In the genomic region with DNA sequence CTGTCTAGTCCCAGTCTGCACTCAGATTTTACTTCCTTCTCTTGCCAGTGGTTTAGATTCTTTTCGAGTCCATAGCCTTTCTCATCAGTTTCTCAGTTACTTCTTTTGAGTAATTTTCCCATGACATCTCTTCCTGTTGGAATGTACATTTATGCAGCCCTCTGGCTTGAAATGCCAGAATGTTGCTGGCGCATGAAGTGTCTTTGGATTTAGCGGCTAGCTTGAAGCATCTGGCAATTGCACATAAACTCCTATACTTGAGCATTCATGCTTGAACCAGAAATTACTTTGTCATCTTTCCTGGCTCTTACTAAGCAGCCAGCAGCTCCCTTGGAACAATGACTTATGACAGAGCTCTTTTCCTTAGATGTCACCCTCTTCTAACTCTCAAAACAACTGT, we compare ENCODE assay signal across 19 mouse cellular contexts.
"Had no signal": no experiment of that assay in that cellular context is flagged by ENCODE, and none has a peak within 500 bp of the region (broad histone marks: within the 10 kb centered on the region; RNA-seq: fewer than 3 reads in every experiment).

No protein-coding gene starts in this region.

- H3K4me1 ChIP-seq: limb, embryonic 12.5 days; limb, embryonic 15.5 days; stomach, embryonic 15.5 days had no signal

- H3K9me3 ChIP-seq: limb, embryonic 12.5 days; limb, embryonic 15.5 days; stomach, embryonic 15.5 days had no signal

- H3K36me3 ChIP-seq: limb, embryonic 12.5 days; limb, embryonic 15.5 days; stomach, embryonic 15.5 days had no signal

- DNase-seq: kidney, adult 2 months; kidney, postnatal 25 days; layer of hippocampus, adult 9-11 months; left cerebral cortex, postnatal 4 days; liver, postnatal 0 days; lung, postnatal 14 days; lung, postnatal 4 days; midbrain, embryonic 14.5 days; right cerebral cortex, postnatal 14 days; spleen, adult 18-20 months; thymus, postnatal 36 days had no signal

- H3K27ac ChIP-seq: kidney, postnatal 0 days; layer of hippocampus, adult 2 months; limb, embryonic 12.5 days; limb, embryonic 15.5 days; liver, embryonic 14.5 days; stomach, embryonic 15.5 days had no signal

- H3K9ac ChIP-seq: limb, embryonic 12.5 days; limb, embryonic 15.5 days; liver, embryonic 14.5 days; liver, postnatal 0 days; stomach, embryonic 15.5 days had no signal

- H3K4me3 ChIP-seq: layer of hippocampus, adult 2 months; limb, embryonic 12.5 days; limb, embryonic 15.5 days; stomach, embryonic 15.5 days had no signal

- H3K4me2 ChIP-seq: limb, embryonic 12.5 days; limb, embryonic 15.5 days; liver, embryonic 11.5 days; midbrain, embryonic 11.5 days; stomach, embryonic 15.5 days had no signal

- H3K27me3 ChIP-seq: limb, embryonic 12.5 days; limb, embryonic 15.5 days; stomach, embryonic 15.5 days had no signal

- ATAC-seq: liver, postnatal 0 days had no signal
